In genomic region chrX:71983775-71984174, GRCm38 (mm10) we compare ENCODE assay signal across 12 mouse cellular contexts. TPM values are rescaled to one million over a fixed set of nuclear protein-coding genes. Genes with fewer than 3 reads are reported as not detected.
A peak's percentile ranks its signal among the peaks of the same experiment; 100 is the strongest.
DNase-seq lines count a peak whose midpoint lies in the region; ATAC-seq and TF ChIP-seq lines count a peak whose summit lies in the region.
"Had no signal": no experiment of that assay in that cellular context is flagged by ENCODE, and none has a peak within 500 bp of the region (broad histone marks: within the 10 kb centered on the region; RNA-seq: fewer than 3 reads in every experiment).

No protein-coding gene starts in this region.

- peak; percentile 11 to 13 for DNase-seq in cerebellum, postnatal 25 days
- no peak for DNase-seq in cerebellum, adult 9-11 months
- peak; percentile 27 for DNase-seq in kidney, postnatal 10 days
- peak; percentile 25 for DNase-seq in lung, adult 2 months
- no peak for DNase-seq in Muller cell, postnatal 12 days (ENCODE audit: inconsistent ontology term)

- peak; percentile 11; the same call in 1 of the 2 replicates for TF ChIP-seq CTCF in E14TG2a.4 (conservative IDR thresholded peaks at IDR 0.05; ENCODE audit: low read length)
- TF ChIP-seq CTCF in lung, adult 2 months (IDR thresholded peaks at IDR 0.05; ENCODE audit: insufficient read depth, low read length), result 0 out of 2 replicates have a peak, but pooled peaks have one; percentile 4

- 88% methylated on average over 1 of the region's 1 CpGs for WGBS in kidney, embryonic 16.5 days
- WGBS in lung, adult 2 months, result 72% methylated on average over 1 of the region's 1 CpGs

- no peaks in the 10 kb centered on the region for H3K36me3 ChIP-seq in kidney, embryonic 16.5 days (ENCODE audit: insufficient read depth, low read length)
- H3K36me3 ChIP-seq in E14TG2a.4 (ENCODE audit: insufficient read depth, low read length), result no peaks in the 10 kb centered on the region
- H3K36me3 ChIP-seq: neural tube, embryonic 13.5 days; stomach, embryonic 15.5 days had no signal

- ATAC-seq in kidney, embryonic 16.5 days (ENCODE audit: low FRiP score, low TSS enrichment), result no peak
- no peak for ATAC-seq in megakaryocyte progenitor cell, adult 5-6 weeks (replicated peaks; ENCODE audit: poor library complexity)

- no peak overlapping the region for H3K27ac ChIP-seq in kidney, embryonic 16.5 days (ENCODE audit: low read length)
- H3K27ac ChIP-seq: neural tube, embryonic 13.5 days; stomach, embryonic 15.5 days had no signal

- H3K4me2 ChIP-seq in kidney, embryonic 16.5 days (replicated peaks; ENCODE audit: low read depth, low read length), result no peak overlapping the region
- H3K4me2 ChIP-seq: neural tube, embryonic 13.5 days; stomach, embryonic 15.5 days had no signal

- TF ChIP-seq POLR2A in lung, adult 2 months (IDR thresholded peaks at IDR 0.05; ENCODE audit: borderline replicate concordance, extremely low read depth, low read depth, low read length), result no peak

- no peak overlapping the region for H3K9ac ChIP-seq in kidney, embryonic 16.5 days (replicated peaks; ENCODE audit: low read length)
- H3K9ac ChIP-seq: neural tube, embryonic 13.5 days; stomach, embryonic 15.5 days had no signal

- H3K9me3 ChIP-seq in kidney, embryonic 16.5 days (ENCODE audit: low read length), result no peaks in the 10 kb centered on the region
- H3K9me3 ChIP-seq in E14TG2a.4 (ENCODE audit: low read length), result no peaks in the 10 kb centered on the region
- H3K9me3 ChIP-seq: neural tube, embryonic 13.5 days; stomach, embryonic 15.5 days had no signal

- H3K27me3 ChIP-seq in kidney, embryonic 16.5 days (ENCODE audit: insufficient read depth, low read length), result no peaks in the 10 kb centered on the region; the same call in 1 of the 2 replicates
- H3K27me3 ChIP-seq in E14TG2a.4 (ENCODE audit: insufficient read depth, low read length), result no peaks in the 10 kb centered on the region
- H3K27me3 ChIP-seq: neural tube, embryonic 13.5 days; stomach, embryonic 15.5 days had no signal

- H3K4me1 ChIP-seq in kidney, embryonic 16.5 days (ENCODE audit: insufficient read depth, low read length), result no peaks in the 10 kb centered on the region
- H3K4me1 ChIP-seq in E14TG2a.4 (replicated peaks; ENCODE audit: low read depth, low read length), result no peaks in the 10 kb centered on the region
- no peaks in the 10 kb centered on the region for H3K4me1 ChIP-seq in lung, adult 2 months (ENCODE audit: control insufficient read depth, insufficient read depth, low read length)
- H3K4me1 ChIP-seq: neural tube, embryonic 13.5 days; stomach, embryonic 15.5 days had no signal

- no peak overlapping the region for H3K4me3 ChIP-seq in kidney, embryonic 16.5 days (ENCODE audit: low read length)
- no peak overlapping the region for H3K4me3 ChIP-seq in E14TG2a.4 (replicated peaks; ENCODE audit: low read length)
- no peak overlapping the region for H3K4me3 ChIP-seq in lung, adult 2 months (replicated peaks; ENCODE audit: extremely low read depth, low read depth, low read length)
- H3K4me3 ChIP-seq: neural tube, embryonic 13.5 days; stomach, embryonic 15.5 days had no signal

RNA-seq across cellular contexts. Expression of gene Cnga2, which starts 7.9 kb away (rescaled TPM):
- 0.06 and 0.10 TPM in 2 replicates for polyA plus RNA-seq in kidney, embryonic 16.5 days (2015; fragmentation: Nextera tagmentation; extraction: Ambion mirVana)
- polyA plus RNA-seq in lung, adult 2 months (2012; rRNA removed), result 0.53 and 0.87 TPM in 2 replicates
- not detected in 2 replicates for total RNA-seq in megakaryocyte progenitor cell, adult 5-6 weeks (2015)
- not detected in 2 replicates for total RNA-seq in megakaryocyte progenitor cell, adult 5-6 weeks (2017)
- total RNA-seq: hematopoietic stem cell, adult 5-6 weeks had no signal
- polyA plus RNA-seq: forebrain, embryonic 11.5 days had no signal

RNA-seq across cellular contexts. Expression of gene Fate1, which starts 11.0 kb away (rescaled TPM):
- polyA plus RNA-seq in kidney, embryonic 16.5 days (2015; fragmentation: Nextera tagmentation; extraction: Ambion mirVana), result 0.22 TPM in 1 of 2 replicates, not detected in the other
- polyA plus RNA-seq in lung, adult 2 months (2012; rRNA removed), result not detected in 2 replicates
- total RNA-seq in megakaryocyte progenitor cell, adult 5-6 weeks (2015), result not detected in 2 replicates
- not detected in 2 replicates for total RNA-seq in megakaryocyte progenitor cell, adult 5-6 weeks (2017)
- total RNA-seq: hematopoietic stem cell, adult 5-6 weeks had no signal
- polyA plus RNA-seq: forebrain, embryonic 11.5 days; neural tube, embryonic 13.5 days had no signal

RNA-seq across cellular contexts. Expression of gene Prrg3, which starts 21.4 kb away (rescaled TPM):
- 11.3 and 12.1 TPM in 2 replicates for polyA plus RNA-seq in kidney, embryonic 16.5 days (2015; fragmentation: Nextera tagmentation; extraction: Ambion mirVana)
- polyA plus RNA-seq in lung, adult 2 months (2012; rRNA removed), result 21.3 and 29.2 TPM in 2 replicates
- not detected in 2 replicates for total RNA-seq in megakaryocyte progenitor cell, adult 5-6 weeks (2015)
- total RNA-seq in megakaryocyte progenitor cell, adult 5-6 weeks (2017), result not detected in 2 replicates
- total RNA-seq: hematopoietic stem cell, adult 5-6 weeks had no signal

Comparison
In these comparisons a context has a peak if more than half of its experiments do, and no peak if none do; other contexts are left out.
1. DNase-seq: peak in cerebellum, postnatal 25 days (2 of 2), kidney, postnatal 10 days (single experiment) and lung, adult 2 months (single experiment); none in cerebellum, adult 9-11 months (single experiment) and Muller cell, postnatal 12 days (single experiment).